Mouse (Mus musculus) cortical plate, adult 2 months (tissue): ENCODE results near the gene Rxrb.

Experiments
- CTCF ChIP-seq: fragments of 200-500 bp; IDR thresholded peaks from 2 replicates; pipeline ENCODE4 v1.5.1; 2011; ENCODE audit warnings: mild to moderate bottlenecking, control low read depth, low read length; ENCODE audit not compliant: insufficient read depth; ENCODE audit errors: extremely low read depth
- POLR2A ChIP-seq: fragments of 200-500 bp; IDR thresholded peaks from 2 replicates; pipeline ENCODE4 v1.6.1; 2011; ENCODE audit warnings: mild to moderate bottlenecking, low read length, control low read depth; ENCODE audit not compliant: insufficient read depth; ENCODE audit errors: extremely low read depth

DNA sequence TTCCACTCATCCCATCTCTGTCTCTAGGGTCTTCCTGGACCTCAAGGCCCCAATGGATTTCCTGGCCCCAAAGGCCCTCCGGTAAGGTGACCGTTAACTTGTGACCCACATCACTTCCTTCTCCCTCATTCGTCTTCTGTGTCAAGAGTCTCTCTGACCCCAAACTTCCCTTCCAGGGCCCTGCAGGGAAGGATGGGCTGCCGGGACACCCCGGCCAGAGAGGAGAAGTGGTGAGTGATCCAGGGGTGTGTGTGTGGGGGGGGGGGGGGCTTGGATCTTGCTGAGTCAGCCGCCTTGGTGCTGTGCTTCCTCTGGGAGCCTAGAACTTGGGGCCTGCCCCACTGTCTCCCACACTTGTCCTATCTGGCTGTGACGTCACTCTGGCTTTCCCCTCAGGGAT is 25.6 kb downstream of the Rxrb start:
- TF ChIP-seq CTCF (no peak), POLR2A (no peak)
